Mouse (Mus musculus) thymus, adult 2 months (tissue): Measurements from ENCODE around the gene Zkscan14.

ENCODE experiments used
- CTCF ChIP-seq: fragments of 200-500 bp; IDR thresholded peaks from 2 replicates; pipeline ENCODE4 v1.5.1; 2012; ENCODE audit warnings: mild to moderate bottlenecking, control low read depth, low read length, moderate library complexity, borderline replicate concordance; ENCODE audit not compliant: control insufficient read depth, poor library complexity, insufficient read depth; ENCODE audit errors: extremely low read depth
- POLR2A ChIP-seq: fragments of 200-500 bp; IDR thresholded peaks from 2 replicates; pipeline ENCODE4 v1.6.1; 2012; ENCODE audit warnings: mild to moderate bottlenecking, low read length, control low read depth, moderate library complexity; ENCODE audit not compliant: control insufficient read depth, poor library complexity, insufficient read depth; ENCODE audit errors: extremely low read depth

- TF ChIP-seq CTCF = no peak
- no peak for TF ChIP-seq POLR2A
Observed at GRCm38 (mm10) chr5:145178461-145178980, 23.1 kb downstream of the Zkscan14 start.
